In genomic region chr16:22471728-22472127, GRCm38 (mm10) we compare ENCODE assay signal across 15 mouse cellular contexts.
"Had no signal": no experiment of that assay in that cellular context is flagged by ENCODE, and none has a peak within 500 bp of the region (broad histone marks: within the 10 kb centered on the region; RNA-seq: fewer than 3 reads in every experiment).

No protein-coding gene starts in this region.

- H3K9ac ChIP-seq: liver, embryonic 15.5 days; neural tube, embryonic 15.5 days had no signal

- H3K4me3 ChIP-seq: layer of hippocampus, adult 2 months; limb, embryonic 10.5 days; liver, embryonic 15.5 days; midbrain, embryonic 10.5 days; myocyte; neural tube, embryonic 15.5 days had no signal

- H3K27ac ChIP-seq: layer of hippocampus, adult 2 months; limb, embryonic 10.5 days; liver, embryonic 15.5 days; midbrain, embryonic 10.5 days; neural tube, embryonic 15.5 days had no signal

- H3K4me2 ChIP-seq: liver, embryonic 11.5 days; liver, embryonic 15.5 days; neural tube, embryonic 15.5 days had no signal

- H3K27me3 ChIP-seq: liver, embryonic 15.5 days; neural tube, embryonic 15.5 days had no signal

- H3K9me3 ChIP-seq: limb, embryonic 10.5 days; liver, embryonic 15.5 days; midbrain, embryonic 10.5 days; neural tube, embryonic 15.5 days had no signal

- H3K4me1 ChIP-seq: limb, embryonic 10.5 days; liver, embryonic 15.5 days; midbrain, embryonic 10.5 days; neural tube, embryonic 15.5 days had no signal

- ATAC-seq: intestine, postnatal 0 days; lung, postnatal 0 days had no signal

- H3K36me3 ChIP-seq: limb, embryonic 10.5 days; liver, embryonic 15.5 days; midbrain, embryonic 10.5 days; neural tube, embryonic 15.5 days had no signal

- DNase-seq: lung, adult 2 months; lung, postnatal 4 days; midbrain, embryonic 14.5 days; right cerebral cortex, adult 18-20 months; thymus, adult 2 months; thymus, postnatal 25 days had no signal
